In the genomic region with DNA sequence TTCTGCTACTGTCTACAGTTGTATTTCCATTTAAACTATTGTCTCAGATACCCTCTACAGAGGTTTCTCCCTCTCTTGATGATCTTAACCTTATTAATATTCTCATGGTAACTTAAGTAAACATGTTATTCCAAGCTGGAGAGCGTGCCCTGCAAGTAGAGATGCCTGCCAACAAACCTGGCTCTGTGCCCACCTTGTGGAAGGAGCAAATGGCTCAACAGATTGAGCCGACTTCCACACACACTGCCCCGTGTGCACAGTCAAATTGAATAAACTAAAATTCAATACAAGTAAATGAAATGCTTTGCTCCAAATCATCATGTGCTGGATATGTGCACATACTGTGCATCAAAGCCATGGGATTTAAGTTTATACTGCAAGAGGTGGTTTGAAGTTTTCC, we compare ENCODE assay signal across 9 mouse cellular contexts. TPM values are rescaled to one million over a fixed set of nuclear protein-coding genes. Genes with fewer than 3 reads are reported as not detected.
DNase-seq lines count a peak whose midpoint lies in the region; ATAC-seq and TF ChIP-seq lines count a peak whose summit lies in the region.
"Had no signal": no experiment of that assay in that cellular context is flagged by ENCODE, and none has a peak within 500 bp of the region (broad histone marks: within the 10 kb centered on the region; RNA-seq: fewer than 3 reads in every experiment).

No protein-coding gene starts in this region.

- H3K9me3 ChIP-seq in heart, postnatal 0 days (replicated peaks; ENCODE audit: control insufficient read depth, low read length) = no peaks in the 10 kb centered on the region

- H3K27ac ChIP-seq in heart, postnatal 0 days (ENCODE audit: low read depth) = no peak overlapping the region

- DNase-seq in heart, postnatal 0 days (ENCODE audit: low spot score) = peak; percentile 16
- no peak for DNase-seq in heart, postnatal 25 days (ENCODE audit: low spot score)
- DNase-seq in adrenal gland, adult 18-20 months (ENCODE audit: low spot score in 2 of 2) = peak; percentile 11 to 49
- DNase-seq in cerebellum, postnatal 25 days = peak; percentile 94 to 98
- DNase-seq in kidney, postnatal 4 days = peak; percentile 45 to 49
- peak; percentile 30 for DNase-seq in lung, postnatal 25 days (ENCODE audit: low spot score)
- no peak for DNase-seq in thymus, postnatal 10 days (ENCODE audit: low spot score in 2 of 2)
- no peak for DNase-seq in urinary bladder, adult 2 months (ENCODE audit: low spot score)

- 10% methylated on average over 3 of the region's 3 CpGs for WGBS in heart, postnatal 0 days

- ATAC-seq in heart, postnatal 0 days (ENCODE audit: insufficient read depth, low read depth) = no peak

- no peak overlapping the region for H3K4me3 ChIP-seq in heart, postnatal 0 days (ENCODE audit: low read depth, low read length)

- intact Hi-C loops in heart, postnatal 25 days (cut with DNase I) = no loop called here

- H3K36me3 ChIP-seq in heart, postnatal 0 days (replicated peaks; ENCODE audit: control insufficient read depth, insufficient read depth, low read length) = no peaks in the 10 kb centered on the region

- H3K9ac ChIP-seq in heart, postnatal 0 days (replicated peaks; ENCODE audit: low read depth, low read length) = no peak overlapping the region

- TF ChIP-seq CTCF in heart, postnatal 0 days (IDR thresholded peaks at IDR 0.05; ENCODE audit: low read depth) = no peak

- H3K27me3 ChIP-seq in heart, postnatal 0 days (ENCODE audit: control insufficient read depth, insufficient read depth, low read length) = no peaks in the 10 kb centered on the region

- no peak overlapping the region for H3K4me2 ChIP-seq in heart, postnatal 0 days (ENCODE audit: low read depth, low read length)

- H3K4me1 ChIP-seq in heart, postnatal 0 days (ENCODE audit: control insufficient read depth, insufficient read depth) = no peaks in the 10 kb centered on the region

- no peak for TF ChIP-seq EP300 in heart, postnatal 0 days (IDR thresholded peaks at IDR 0.05; ENCODE audit: low read depth)

RNA-seq across cellular contexts. Expression of gene Klrg1, which starts 14.1 kb away (rescaled TPM):
- not detected in 2 replicates for total RNA-seq in heart, postnatal 0 days (2014; rRNA removed; ENCODE audit: low replicate concordance)
- not detected in 2 replicates for polyA plus RNA-seq in heart, postnatal 0 days (2015; fragmentation: Nextera tagmentation; extraction: Ambion mirVana)
- total RNA-seq in heart, postnatal 25 days (2021) = not detected
- under 1 TPM; 0.20 to 0.29 TPM for total RNA-seq in adrenal gland, adult 18-20 months (2021)
- polyA plus RNA-seq in urinary bladder, adult 2 months (2012; rRNA removed) = 0.57 and 0.59 TPM in 2 replicates
- total RNA-seq: common myeloid progenitor, adult 5-6 weeks had no signal

RNA-seq across cellular contexts. Expression of gene M6pr, which starts 40.0 kb away (rescaled TPM):
- 55.9 and 58.4 TPM in 2 replicates for total RNA-seq in heart, postnatal 0 days (2014; rRNA removed; ENCODE audit: low replicate concordance)
- 52.2 and 52.9 TPM in 2 replicates for polyA plus RNA-seq in heart, postnatal 0 days (2015; fragmentation: Nextera tagmentation; extraction: Ambion mirVana)
- 10 to 100 TPM; 36.4 to 41.4 TPM for total RNA-seq in heart, postnatal 25 days (2021)
- total RNA-seq in adrenal gland, adult 18-20 months (2021) = 100 to 1,000 TPM; 136 to 177 TPM
- polyA plus RNA-seq in urinary bladder, adult 2 months (2012; rRNA removed) = 115 and 117 TPM in 2 replicates

Comparison
In these comparisons a context has a peak if more than half of its experiments do, and no peak if none do; other contexts are left out.
1. DNase-seq: peak in heart, postnatal 0 days (single experiment), adrenal gland, adult 18-20 months (2 of 2), cerebellum, postnatal 25 days (2 of 2), kidney, postnatal 4 days (2 of 2) and lung, postnatal 25 days (single experiment); none in heart, postnatal 25 days (single experiment), thymus, postnatal 10 days (0 of 2) and urinary bladder, adult 2 months (single experiment).